Mouse (Mus musculus) testis, adult 2 months (tissue): ENCODE data around the gene Prtg. TPM values are rescaled to one million over a fixed set of nuclear protein-coding genes. Genes with fewer than 3 reads are reported as not detected.
A peak's percentile ranks its signal among the peaks of the same experiment; 100 is the strongest.

Experiments
- H3K27ac ChIP-seq: fragments of 200-500 bp; 2 replicates; pipeline ENCODE4 v1.5.1; 2012; ENCODE audit warnings: low read depth, low read length; ENCODE audit not compliant: control insufficient read depth, insufficient read depth
- H3K27me3 ChIP-seq: fragments of 200-500 bp; 2 replicates; pipeline ENCODE4 v1.6.1; 2012; ENCODE audit warnings: mild to moderate bottlenecking, low read length, moderate library complexity; ENCODE audit not compliant: control insufficient read depth, insufficient read depth
- H3K36me3 ChIP-seq: fragments of 200-500 bp; 2 replicates; pipeline ENCODE4 v1.6.1; 2012; ENCODE audit warnings: mild to moderate bottlenecking, low read length; ENCODE audit not compliant: control insufficient read depth, insufficient read depth
- H3K4me1 ChIP-seq: fragments of 200-500 bp; 2 replicates; pipeline ENCODE4 v1.6.1; 2012; ENCODE audit warnings: low read length; ENCODE audit not compliant: control insufficient read depth, insufficient read depth
- H3K4me3 ChIP-seq: fragments of 200-500 bp; 2 replicates; pipeline ENCODE4 v1.5.1; 2012; ENCODE audit warnings: low read depth, mild to moderate bottlenecking, low read length, moderate library complexity, mixed read lengths; ENCODE audit not compliant: control insufficient read depth
- CTCF ChIP-seq: fragments of 200-500 bp; IDR thresholded peaks from 2 replicates; pipeline ENCODE4 v1.5.1; 2012; ENCODE audit warnings: low read depth, mild to moderate bottlenecking, inconsistent platforms, low read length, moderate library complexity; ENCODE audit not compliant: control insufficient read depth, insufficient read depth, insufficient replicate concordance
- POLR2A ChIP-seq: fragments of 200-500 bp; IDR thresholded peaks from 2 replicates; pipeline ENCODE4 v1.6.1; 2012; ENCODE audit warnings: low read depth, mild to moderate bottlenecking, inconsistent platforms, low read length, moderate library complexity; ENCODE audit not compliant: control insufficient read depth
- polyA plus RNA-seq: library from polyadenylated mRNA; depleted of rRNA; stranded (reverse); fragments of >200 nt; gene quantifications from 2 replicates; pipeline ENCODE4 v1.2.3, GENCODE M21; 2012

Gene Prtg
- polyA plus RNA-seq, 1 experiment: 0.32 TPM

GRCm38 (mm10) chr9:72936301-72936700 lies 129.6 kb downstream of the Prtg start:
- Histone ChIP-seq H3K4me3 (no peak overlapping the region), H3K27ac (no peak overlapping the region), H3K4me1 (no peaks in the 10 kb centered on the region), H3K27me3 (no peaks in the 10 kb centered on the region), H3K36me3 (no peaks in the 10 kb centered on the region)
- TF ChIP-seq CTCF: no peak
- TF ChIP-seq POLR2A: no peak

- H3K4me1 ChIP-seq: peaks cover 6% of the 10 kb centered on the region
- no peaks in the 10 kb centered on the region for H3K27me3 ChIP-seq
- peak; percentile 30; the same call in 1 of the 2 replicates for TF ChIP-seq CTCF
- no peak for TF ChIP-seq POLR2A
- H3K4me3 ChIP-seq: no peak overlapping the region
- no peak overlapping the region for H3K27ac ChIP-seq
- no peaks in the 10 kb centered on the region for H3K36me3 ChIP-seq
Observed at GRCm38 (mm10) chr9:72943424-72943823, 136.8 kb downstream of the Prtg start.

- no peaks in the 10 kb centered on the region for H3K36me3 ChIP-seq
Observed at GRCm38 (mm10) chr9:72944286-72944685, 137.6 kb downstream of the Prtg start.

GRCm38 (mm10) chr9:72947010-72947409 lies 140.3 kb downstream of the Prtg start:
- Histone ChIP-seq H3K4me1 (peaks cover 6% of the 10 kb centered on the region), H3K27ac (no peak overlapping the region), H3K27me3 (no peaks in the 10 kb centered on the region), H3K36me3 (no peaks in the 10 kb centered on the region), H3K4me3 (no peak overlapping the region)
- TF ChIP-seq CTCF (no peak), POLR2A (no peak)

More at GRCm38 (mm10) chr9:72944286-72944685, 137.6 kb downstream of the Prtg start:
- Histone ChIP-seq H3K27ac (no peak overlapping the region), H3K4me1 (peaks cover 6% of the 10 kb centered on the region), H3K27me3 (no peaks in the 10 kb centered on the region), H3K4me3 (no peak overlapping the region)
- TF ChIP-seq POLR2A (no peak), CTCF (no peak)

- peaks cover 6% of the 10 kb centered on the region for H3K4me1 ChIP-seq
- no peaks in the 10 kb centered on the region for H3K27me3 ChIP-seq
- H3K27ac ChIP-seq: no peak overlapping the region
- TF ChIP-seq POLR2A (no peak), CTCF (no peak)
- H3K4me3 ChIP-seq: no peak overlapping the region
- no peaks in the 10 kb centered on the region for H3K36me3 ChIP-seq
Observed at GRCm38 (mm10) chr9:72949572-72949971, 142.9 kb downstream of the Prtg start.

GRCm38 (mm10) chr9:72954746-72955145 lies 148.1 kb downstream of the Prtg start:
- Histone ChIP-seq H3K36me3 (no peaks in the 10 kb centered on the region), H3K27me3 (no peaks in the 10 kb centered on the region)
- TF ChIP-seq CTCF: no peak
- TF ChIP-seq POLR2A: no peak

GRCm38 (mm10) chr9:72955546-72955945 lies 148.9 kb downstream of the Prtg start:
- peak; percentile 67; the same call in 1 of the 2 replicates for TF ChIP-seq CTCF
- no peak for TF ChIP-seq POLR2A
- Histone ChIP-seq H3K27me3 (no peaks in the 10 kb centered on the region), H3K4me1 (peaks cover 4% of the 10 kb centered on the region; the same call in 1 of the 2 replicates), H3K36me3 (no peaks in the 10 kb centered on the region), H3K27ac (no peak overlapping the region), H3K4me3 (no peak overlapping the region)

More at GRCm38 (mm10) chr9:72954746-72955145, 148.1 kb downstream of the Prtg start:
- Histone ChIP-seq H3K27ac (no peak overlapping the region), H3K4me3 (no peak overlapping the region), H3K4me1 (peaks cover 4% of the 10 kb centered on the region; the same call in 1 of the 2 replicates)
